Mouse (Mus musculus): ENCODE data around the gene Trafd1. TPM values are rescaled to one million over a fixed set of nuclear protein-coding genes. Genes with fewer than 3 reads are reported as not detected.

Trafd1 gene
- total RNA-seq (2015) (77.9 and 78.1 TPM in 2 replicates), total RNA-seq (2017) (92.5 and 94.1 TPM in 2 replicates)

- peak; percentile 92 for ATAC-seq (ENCODE audit: poor library complexity, severe bottlenecking)
Measured at GRCm38 (mm10) chr5:121385461-121386119, at the start of gene Trafd1. Gene Trafd1, minus strand, starts transcription at chr5:121385632.

GRCm38 (mm10) chr5:121428954-121429353, 43.5 kb upstream of the Trafd1 start:
- ATAC-seq (ENCODE audit: poor library complexity, severe bottlenecking): no peak

- no peak for ATAC-seq (ENCODE audit: poor library complexity, severe bottlenecking)
Measured at GRCm38 (mm10) chr5:121423297-121423696, 37.9 kb upstream of the Trafd1 start.

- ATAC-seq (ENCODE audit: poor library complexity, severe bottlenecking): no peak
Measured at GRCm38 (mm10) chr5:121422787-121423186, 37.4 kb upstream of the Trafd1 start.

GRCm38 (mm10) chr5:121420721-121421120, 35.3 kb upstream of the Trafd1 start:
- ATAC-seq (ENCODE audit: poor library complexity, severe bottlenecking): no peak

- no peak for ATAC-seq (ENCODE audit: poor library complexity, severe bottlenecking)
Measured at GRCm38 (mm10) chr5:121410975-121411374, 25.5 kb upstream of the Trafd1 start.

- ATAC-seq (ENCODE audit: poor library complexity, severe bottlenecking): no peak
Measured at GRCm38 (mm10) chr5:121407856-121408255, 22.4 kb upstream of the Trafd1 start.

GRCm38 (mm10) chr5:121400849-121401248, 15.4 kb upstream of the Trafd1 start:
- no peak for ATAC-seq (ENCODE audit: poor library complexity, severe bottlenecking)

- ATAC-seq (ENCODE audit: poor library complexity, severe bottlenecking): peak; percentile 20; the same call in 1 of the 2 replicates
Measured at GRCm38 (mm10) chr5:121400064-121400463, 14.6 kb upstream of the Trafd1 start.

- no peak for ATAC-seq (ENCODE audit: poor library complexity, severe bottlenecking)
Measured at GRCm38 (mm10) chr5:121399540-121399939, 14.1 kb upstream of the Trafd1 start.

- no peak for ATAC-seq (ENCODE audit: poor library complexity, severe bottlenecking)
Measured at GRCm38 (mm10) chr5:121398965-121399462, 13.6 kb upstream of the Trafd1 start.

GRCm38 (mm10) chr5:121398146-121398964, 12.9 kb upstream of the Trafd1 start:
- ATAC-seq (ENCODE audit: poor library complexity, severe bottlenecking): peak; percentile 4; the same call in 1 of the 2 replicates

GRCm38 (mm10) chr5:121397187-121398145, 12.0 kb upstream of the Trafd1 start, which contains the start of gene Naa25:
Gene Naa25, plus strand, starts transcription at chr5:121397936.
- peak; percentile 88 for ATAC-seq (ENCODE audit: poor library complexity, severe bottlenecking)

GRCm38 (mm10) chr5:121395621-121396020, 10.2 kb upstream of the Trafd1 start:
- ATAC-seq (ENCODE audit: poor library complexity, severe bottlenecking): no peak

- ATAC-seq (ENCODE audit: poor library complexity, severe bottlenecking): no peak
Measured at GRCm38 (mm10) chr5:121393402-121393801, 8.0 kb upstream of the Trafd1 start.

- no peak for ATAC-seq (ENCODE audit: poor library complexity, severe bottlenecking)
Measured at GRCm38 (mm10) chr5:121392667-121393380, 7.4 kb upstream of the Trafd1 start.

- ATAC-seq (ENCODE audit: poor library complexity, severe bottlenecking): no peak
Measured at GRCm38 (mm10) chr5:121389691-121390090, 4.3 kb upstream of the Trafd1 start.

GRCm38 (mm10) chr5:121389106-121389505, 3.7 kb upstream of the Trafd1 start:
- ATAC-seq (ENCODE audit: poor library complexity, severe bottlenecking): no peak

GRCm38 (mm10) chr5:121387126-121387525, 1.7 kb upstream of the Trafd1 start:
- no peak for ATAC-seq (ENCODE audit: poor library complexity, severe bottlenecking)

Measured in megakaryocyte, adult 5-6 weeks (primary cell).